Mouse (Mus musculus): ENCODE results near the gene Fpgs.

The Fpgs gene

GRCm38 (mm10) chr2:32637778-32638281 is 66.1 kb downstream of the Fpgs start:
- DNase-seq (ENCODE audit: low spot score): no peak

- no peak for DNase-seq (ENCODE audit: low spot score)
These were observed 67.3 kb downstream of the Fpgs start for GRCm38 (mm10) chr2:32636617-32637016.

DNA sequence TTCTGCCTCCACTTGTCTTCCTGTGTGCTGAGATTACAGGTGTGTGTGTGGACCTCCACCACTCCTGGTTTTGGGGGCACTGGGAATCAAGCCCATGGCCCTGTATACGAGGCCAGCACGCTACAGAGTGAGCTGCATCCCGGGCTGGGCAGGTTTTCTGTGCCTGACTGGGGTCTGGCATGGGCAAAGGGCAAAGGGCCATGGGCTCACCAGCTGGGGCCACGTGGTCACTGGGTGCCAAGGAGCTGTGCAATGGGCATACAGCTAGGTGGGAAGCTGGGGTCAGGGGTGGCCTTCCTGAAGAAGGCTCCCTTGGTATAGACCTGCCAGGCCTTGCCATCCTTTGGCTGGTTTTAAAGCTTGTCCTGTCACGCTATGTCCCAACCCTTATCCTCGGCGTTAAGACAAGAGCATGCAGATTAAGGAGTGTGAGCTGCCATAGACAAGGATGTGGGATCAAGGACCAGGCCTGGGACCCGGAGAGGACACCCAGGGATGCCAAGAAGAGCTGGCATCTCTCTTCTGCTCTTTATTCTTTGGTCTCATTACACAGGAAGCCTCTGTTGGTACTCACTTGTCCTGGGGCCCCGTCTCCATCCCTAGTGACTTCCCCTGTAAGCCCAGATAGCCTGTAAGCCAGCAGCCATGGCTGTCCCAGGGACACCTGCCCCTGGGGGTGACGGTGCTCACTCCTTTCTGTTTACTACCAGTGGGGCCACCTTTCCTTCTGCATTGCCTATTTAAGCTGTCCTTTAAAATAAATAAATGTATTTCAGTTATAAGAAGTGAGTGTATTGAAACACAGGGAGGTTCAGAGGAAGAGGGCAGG is 69.5 kb downstream of the Fpgs start:
- DNase-seq (ENCODE audit: low spot score): no peak

GRCm38 (mm10) chr2:32633660-32634059 is 70.3 kb downstream of the Fpgs start:
- DNase-seq (ENCODE audit: low spot score): no peak

All from left cerebral cortex, adult 11 months (tissue).